Mouse (Mus musculus): ENCODE measurements around the gene Mtnr1b.

The Mtnr1b gene

GRCm38 (mm10) chr9:15804296-15804695, 70.1 kb downstream of the Mtnr1b start:
- in situ Hi-C loops (cut with MboI; ENCODE audit: low sequenced_read_pairs) = no loop called here

- in situ Hi-C loops (cut with MboI; ENCODE audit: low sequenced_read_pairs) = no loop called here
Observed at GRCm38 (mm10) chr9:15802413-15803027, 71.8 kb downstream of the Mtnr1b start.

GRCm38 (mm10) chr9:15800402-15800801, 74.0 kb downstream of the Mtnr1b start:
- in situ Hi-C loops (cut with MboI; ENCODE audit: low sequenced_read_pairs) = no loop called here

GRCm38 (mm10) chr9:15794408-15794807, 79.9 kb downstream of the Mtnr1b start:
- in situ Hi-C loops (cut with MboI; ENCODE audit: low sequenced_read_pairs) = no loop called here

GRCm38 (mm10) chr9:15792076-15792475, 82.3 kb downstream of the Mtnr1b start:
- in situ Hi-C loops (cut with MboI; ENCODE audit: low sequenced_read_pairs) = no loop called here

- in situ Hi-C loops (cut with MboI; ENCODE audit: low sequenced_read_pairs) = no loop called here
Observed at GRCm38 (mm10) chr9:15786610-15787009, 87.7 kb downstream of the Mtnr1b start.

GRCm38 (mm10) chr9:15786192-15786591, 88.2 kb downstream of the Mtnr1b start:
- in situ Hi-C loops (cut with MboI; ENCODE audit: low sequenced_read_pairs) = no loop called here

GRCm38 (mm10) chr9:15781936-15782335, 92.4 kb downstream of the Mtnr1b start:
- in situ Hi-C loops (cut with MboI; ENCODE audit: low sequenced_read_pairs) = no loop called here

- in situ Hi-C loops (cut with MboI; ENCODE audit: low sequenced_read_pairs) = no loop called here
Observed at GRCm38 (mm10) chr9:15774911-15775310, 99.4 kb downstream of the Mtnr1b start.

Data from CH12F3 (cell line).